Mouse (Mus musculus): ENCODE results near the gene Cd44. TPM values are rescaled to one million over a fixed set of nuclear protein-coding genes. Genes with fewer than 3 reads are reported as not detected.

Gene Cd44
- polyA plus RNA-seq, 1 experiment from 2014 or later: 1.9 TPM

DNA sequence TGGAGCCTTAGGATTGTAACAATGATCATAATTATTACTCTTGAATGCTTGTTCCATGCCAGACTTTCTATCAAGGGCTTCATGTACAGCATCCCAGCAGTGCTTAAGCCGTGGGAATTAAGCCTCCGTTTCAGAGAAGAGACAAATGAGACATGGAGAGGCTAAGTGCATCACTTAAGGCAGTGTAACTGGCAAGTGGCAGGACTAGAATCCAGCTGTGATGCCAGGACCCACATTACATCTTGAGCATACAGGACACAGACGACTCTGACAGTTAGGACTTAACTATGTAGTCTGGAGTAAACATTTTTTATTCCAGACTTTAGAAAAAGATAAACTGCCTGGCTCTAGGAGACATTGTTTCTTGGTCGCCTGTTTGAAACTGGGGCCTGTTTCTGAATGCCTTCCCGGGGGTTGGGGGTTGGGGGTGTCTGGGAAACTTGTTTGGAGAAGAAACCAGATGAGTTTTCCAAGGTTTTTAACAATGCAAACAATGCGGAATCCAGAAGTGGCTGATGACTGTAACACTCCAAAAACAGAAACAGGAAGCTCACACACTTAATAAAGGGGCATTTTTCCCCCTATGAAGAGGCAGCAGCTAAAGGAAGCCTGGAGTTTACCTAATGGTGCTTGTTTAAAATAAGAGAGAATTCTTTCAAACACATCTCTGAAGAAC, 18.7 kb downstream of the Cd44 start:
- Histone ChIP-seq H3K9ac (replicated peaks) (no peak overlapping the region), H3K4me1 (no peaks in the 10 kb centered on the region), H3K36me3 (no peaks in the 10 kb centered on the region), H3K4me2 (replicated peaks) (no peak overlapping the region), H3K4me3 (no peak overlapping the region), H3K9me3 (no peaks in the 10 kb centered on the region), H3K27ac (replicated peaks) (no peak overlapping the region), H3K27me3 (no peaks in the 10 kb centered on the region)
- 43% methylated on average over 6 of the region's 6 CpGs for WGBS
- ATAC-seq (replicated peaks): peak; percentile 35; the same call in 1 of the 2 replicates

DNA sequence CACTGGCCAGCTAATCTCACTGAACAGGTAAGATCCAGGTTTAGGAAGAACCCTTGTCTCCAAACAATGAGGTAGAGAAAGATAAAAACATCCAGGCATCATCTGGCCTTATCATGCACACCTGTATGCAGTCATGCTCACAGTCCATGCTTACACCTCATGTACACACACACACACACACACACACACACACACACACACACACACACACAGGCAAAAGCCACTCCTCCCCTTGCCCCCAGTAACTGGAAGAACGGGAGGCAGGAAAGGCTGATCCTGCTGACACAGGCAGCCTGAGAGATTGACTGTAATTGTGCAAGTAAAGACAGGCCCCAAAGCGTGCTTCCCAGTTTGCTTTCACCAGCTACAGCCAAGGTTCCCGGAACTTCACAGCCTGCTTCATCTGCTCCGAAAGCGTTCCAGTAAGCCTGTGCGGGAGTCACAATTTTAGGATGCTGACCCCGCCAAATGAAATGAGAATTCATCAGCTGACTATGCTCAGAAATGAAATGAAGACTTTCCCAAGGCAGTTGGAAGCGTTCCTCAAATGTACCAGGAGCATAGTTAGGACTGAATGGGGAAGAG, 19.4 kb downstream of the Cd44 start:
- Histone ChIP-seq H3K4me3 (no peak overlapping the region), H3K9ac (replicated peaks) (no peak overlapping the region), H3K27me3 (no peaks in the 10 kb centered on the region), H3K36me3 (no peaks in the 10 kb centered on the region), H3K4me2 (replicated peaks) (no peak overlapping the region), H3K27ac (replicated peaks) (no peak overlapping the region), H3K4me1 (no peaks in the 10 kb centered on the region), H3K9me3 (no peaks in the 10 kb centered on the region)
- 59% methylated on average over 8 of the region's 8 CpGs for WGBS
- ATAC-seq (replicated peaks): no peak

DNA sequence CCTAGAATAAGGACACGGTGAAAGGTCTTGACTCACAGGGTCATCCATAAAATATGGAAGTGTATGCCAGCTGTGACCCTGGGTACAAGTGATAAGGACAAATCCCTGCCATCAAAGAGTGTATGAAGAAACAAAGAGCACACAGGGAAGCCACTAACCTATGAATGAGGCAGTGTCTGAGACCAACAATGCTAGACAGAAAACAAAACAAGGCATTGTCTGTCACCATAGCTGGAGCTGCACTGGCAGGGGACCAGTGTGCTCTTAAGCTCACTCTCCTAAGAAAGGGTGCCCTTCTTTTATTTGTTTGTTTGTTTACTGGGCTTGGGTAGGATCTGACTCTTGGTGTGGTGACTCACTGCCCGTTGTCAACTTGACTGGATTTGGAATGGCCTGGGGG, 23.0 kb downstream of the Cd44 start:
- Histone ChIP-seq H3K4me1 (0 out of 2 replicates have a peak, but pooled peaks cover 4% of the 10 kb centered on the region), H3K27ac (replicated peaks) (no peak overlapping the region), H3K9ac (replicated peaks) (no peak overlapping the region), H3K9me3 (no peaks in the 10 kb centered on the region), H3K4me2 (replicated peaks) (no peak overlapping the region), H3K27me3 (no peaks in the 10 kb centered on the region), H3K36me3 (no peaks in the 10 kb centered on the region), H3K4me3 (no peak overlapping the region)
- WGBS: 50% methylated on average over 2 of the region's 2 CpGs
- ATAC-seq (replicated peaks): no peak

DNA sequence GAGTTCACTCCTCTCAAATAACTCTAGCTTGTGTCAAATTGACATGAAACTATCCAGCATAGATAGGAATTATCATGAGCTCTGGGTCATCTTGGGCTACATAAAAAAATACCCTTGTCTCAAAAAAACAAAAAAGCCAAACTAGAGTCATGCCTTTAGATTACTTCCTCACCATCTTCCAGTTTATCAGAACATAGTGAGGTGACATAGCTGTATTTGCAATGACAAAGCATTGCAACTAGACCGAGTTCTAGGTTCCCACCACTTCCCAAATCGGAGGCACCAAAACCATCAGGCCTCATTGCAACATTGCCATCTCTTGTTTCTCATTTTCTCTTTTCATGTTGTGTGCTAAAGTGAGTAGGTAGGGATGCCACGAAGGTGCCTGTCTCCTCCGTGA, 24.0 kb downstream of the Cd44 start:
- H3K9me3 ChIP-seq: no peaks in the 10 kb centered on the region
- H3K4me1 ChIP-seq: 0 out of 2 replicates have a peak, but pooled peaks cover 8% of the 10 kb centered on the region
- no peaks in the 10 kb centered on the region for H3K27me3 ChIP-seq
- H3K27ac ChIP-seq (replicated peaks): no peak overlapping the region
- 93% methylated on average over 4 of the region's 4 CpGs for WGBS
- ATAC-seq (replicated peaks): no peak
- no peak overlapping the region for H3K4me2 ChIP-seq (replicated peaks)
- H3K4me3 ChIP-seq: no peak overlapping the region
- H3K9ac ChIP-seq (replicated peaks): no peak overlapping the region
- no peaks in the 10 kb centered on the region for H3K36me3 ChIP-seq

DNA sequence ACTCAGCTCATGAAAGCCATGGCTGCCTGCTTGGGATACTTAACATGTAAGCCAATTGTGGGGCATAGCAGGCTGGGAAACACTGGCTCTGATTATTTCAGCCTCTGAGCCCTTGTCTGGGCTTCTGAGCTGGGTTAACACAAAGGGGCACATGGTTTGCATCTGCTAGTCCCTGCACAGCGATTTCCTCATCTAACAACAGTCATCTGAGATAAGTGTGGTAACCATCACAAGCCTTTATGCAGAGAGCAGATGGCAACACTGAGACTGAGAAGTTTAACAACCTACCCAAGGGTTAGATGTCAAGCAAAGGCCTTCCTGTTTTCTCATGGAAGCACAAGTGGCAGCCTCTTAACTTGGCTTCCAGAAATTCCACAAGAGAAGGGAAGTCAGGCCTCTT, 25.3 kb downstream of the Cd44 start:
- no peak overlapping the region for H3K4me2 ChIP-seq (replicated peaks)
- no peaks in the 10 kb centered on the region for H3K27me3 ChIP-seq
- H3K36me3 ChIP-seq: no peaks in the 10 kb centered on the region
- H3K9me3 ChIP-seq: no peaks in the 10 kb centered on the region
- H3K27ac ChIP-seq (replicated peaks): no peak overlapping the region
- WGBS: 50% methylated on average over 1 of the region's 1 CpGs
- H3K9ac ChIP-seq (replicated peaks): no peak overlapping the region
- ATAC-seq (replicated peaks): no peak
- no peak overlapping the region for H3K4me3 ChIP-seq
- 0 out of 2 replicates have a peak, but pooled peaks cover 8% of the 10 kb centered on the region for H3K4me1 ChIP-seq

DNA sequence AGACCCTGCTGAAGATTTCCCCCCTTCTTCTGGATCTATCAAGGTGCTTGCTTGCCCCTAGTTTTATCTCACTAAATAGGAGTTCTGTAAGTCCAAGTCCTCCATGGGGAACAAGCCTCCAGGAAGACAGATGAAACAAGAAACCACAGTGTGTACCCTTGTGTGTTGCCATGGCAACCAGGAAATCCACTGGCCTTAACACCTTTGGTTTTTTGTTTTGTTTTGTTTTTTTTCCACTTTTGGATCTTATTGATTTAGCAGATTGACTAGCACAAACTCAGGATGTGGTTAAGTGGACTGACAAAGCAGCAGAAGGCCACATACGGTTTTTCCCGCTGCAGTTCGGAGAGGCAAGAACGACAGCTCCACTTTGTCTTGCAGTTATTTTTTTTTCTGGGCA, 27.6 kb downstream of the Cd44 start:
- no peak overlapping the region for H3K4me3 ChIP-seq
- 19% methylated on average over 4 of the region's 4 CpGs for WGBS
- ATAC-seq (replicated peaks): no peak
- no peak overlapping the region for H3K9ac ChIP-seq (replicated peaks)
- H3K4me1 ChIP-seq: 0 out of 2 replicates have a peak, but pooled peaks cover 8% of the 10 kb centered on the region
- H3K27me3 ChIP-seq: no peaks in the 10 kb centered on the region
- H3K9me3 ChIP-seq: no peaks in the 10 kb centered on the region
- no peaks in the 10 kb centered on the region for H3K36me3 ChIP-seq
- no peak overlapping the region for H3K27ac ChIP-seq (replicated peaks)
- H3K4me2 ChIP-seq (replicated peaks): no peak overlapping the region

DNA sequence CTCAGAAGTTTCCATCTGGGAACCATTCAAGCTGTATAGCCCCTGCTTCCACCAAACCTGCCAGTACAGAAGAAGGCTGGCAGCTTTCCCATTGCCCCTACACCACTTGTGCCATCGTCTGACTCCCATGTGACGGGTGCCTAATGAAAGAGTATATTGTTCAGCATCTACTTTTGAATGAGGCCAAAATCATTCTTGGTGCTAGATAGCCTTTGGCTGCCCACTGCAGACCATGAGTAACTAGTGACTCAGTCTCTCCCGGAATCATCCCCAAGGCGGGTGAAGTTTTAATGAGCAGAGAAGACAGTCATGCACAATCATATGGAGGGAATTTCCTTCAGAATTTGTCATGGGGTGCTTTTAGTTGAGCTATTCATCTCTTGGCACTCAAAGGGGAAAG, 28.3 kb downstream of the Cd44 start:
- WGBS: 71% methylated on average over 4 of the region's 4 CpGs
- H3K9me3 ChIP-seq: no peaks in the 10 kb centered on the region
- no peak overlapping the region for H3K4me3 ChIP-seq
- H3K4me2 ChIP-seq (replicated peaks): no peak overlapping the region
- 0 out of 2 replicates have a peak, but pooled peaks cover 8% of the 10 kb centered on the region for H3K4me1 ChIP-seq
- H3K27ac ChIP-seq (replicated peaks): no peak overlapping the region
- no peaks in the 10 kb centered on the region for H3K36me3 ChIP-seq
- no peak overlapping the region for H3K9ac ChIP-seq (replicated peaks)
- H3K27me3 ChIP-seq: no peaks in the 10 kb centered on the region
- ATAC-seq (replicated peaks): no peak

GRCm38 (mm10) chr2:102872436-102872835, 29.0 kb downstream of the Cd44 start:
- no peaks in the 10 kb centered on the region for H3K36me3 ChIP-seq
- no peaks in the 10 kb centered on the region for H3K27me3 ChIP-seq
- H3K9ac ChIP-seq (replicated peaks): no peak overlapping the region
- H3K9me3 ChIP-seq: no peaks in the 10 kb centered on the region
- H3K4me1 ChIP-seq: 0 out of 2 replicates have a peak, but pooled peaks cover 8% of the 10 kb centered on the region
- ATAC-seq (replicated peaks): no peak
- H3K4me2 ChIP-seq (replicated peaks): no peak overlapping the region
- H3K4me3 ChIP-seq: no peak overlapping the region
- 90% methylated on average over 2 of the region's 2 CpGs for whole genome bisulfite sequencing
- H3K27ac ChIP-seq (replicated peaks): no peak overlapping the region

DNA sequence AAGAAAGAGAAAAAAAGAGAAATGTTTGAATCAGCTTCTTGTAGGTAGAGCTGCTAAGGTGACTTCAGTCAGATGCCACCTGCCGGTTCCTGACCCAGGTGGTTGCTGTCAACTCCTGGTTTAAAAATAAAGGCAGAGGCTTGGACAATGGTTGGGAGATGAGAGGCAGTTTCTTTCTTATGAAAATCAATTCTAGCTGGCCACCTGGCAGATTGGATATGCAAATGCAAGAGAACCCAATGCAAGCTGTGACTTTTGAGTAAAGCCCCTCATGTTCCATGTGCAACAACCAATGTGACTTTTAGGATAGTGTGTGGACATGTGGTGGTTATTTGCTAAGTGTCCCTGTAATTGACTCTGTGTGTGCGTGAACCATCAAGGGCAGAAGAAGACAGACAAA, 33.0 kb downstream of the Cd44 start:
- Histone ChIP-seq H3K36me3 (no peaks in the 10 kb centered on the region), H3K9me3 (no peaks in the 10 kb centered on the region), H3K4me1 (0 out of 2 replicates have a peak, but pooled peaks cover 6% of the 10 kb centered on the region), H3K4me3 (no peak overlapping the region), H3K9ac (replicated peaks) (no peak overlapping the region), H3K27ac (replicated peaks) (no peak overlapping the region), H3K27me3 (no peaks in the 10 kb centered on the region), H3K4me2 (replicated peaks) (no peak overlapping the region)
- 66% methylated on average over 2 of the region's 2 CpGs for WGBS
- no peak for ATAC-seq (replicated peaks)

DNA sequence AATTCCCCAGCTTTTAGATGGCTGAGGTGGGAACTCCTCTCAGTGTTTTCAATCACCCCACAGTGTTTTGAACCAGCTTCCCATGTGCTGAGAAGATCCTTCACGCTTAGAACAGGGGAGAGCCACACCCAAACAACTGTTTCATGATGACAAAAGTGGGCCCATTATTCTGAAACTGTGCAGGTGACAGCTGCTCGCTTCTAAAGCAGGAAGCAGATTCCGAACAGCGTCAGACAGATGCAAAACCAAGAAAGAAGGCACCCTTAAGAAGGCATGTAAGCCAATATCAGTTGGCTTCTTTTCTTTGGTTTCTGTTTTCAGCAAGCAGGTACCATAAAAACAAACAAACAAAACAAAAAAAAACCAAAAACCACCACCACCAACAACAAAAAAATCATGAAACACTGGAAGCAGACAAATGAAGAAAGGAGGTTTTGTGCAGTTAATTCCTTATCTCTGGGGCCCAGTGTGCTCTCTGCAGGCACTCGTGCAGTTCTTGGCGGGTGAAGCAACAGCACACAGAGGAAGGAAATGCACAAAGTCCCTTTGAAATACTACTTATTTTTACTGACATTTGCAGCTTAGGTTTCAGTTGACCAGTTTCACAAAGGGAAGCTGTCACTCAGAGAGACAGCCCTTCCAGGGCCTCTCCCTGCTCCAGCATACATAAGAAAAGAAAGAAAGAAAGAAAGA, 33.9 kb downstream of the Cd44 start:
- Histone ChIP-seq H3K36me3 (no peaks in the 10 kb centered on the region), H3K9ac (replicated peaks) (no peak overlapping the region), H3K27ac (replicated peaks) (no peak overlapping the region), H3K4me2 (replicated peaks) (no peak overlapping the region), H3K4me1 (0 out of 2 replicates have a peak, but pooled peaks cover 2% of the 10 kb centered on the region), H3K9me3 (no peaks in the 10 kb centered on the region), H3K27me3 (no peaks in the 10 kb centered on the region), H3K4me3 (no peak overlapping the region)
- no peak for ATAC-seq (replicated peaks)
- WGBS: 50% methylated on average over 6 of the region's 6 CpGs

DNA sequence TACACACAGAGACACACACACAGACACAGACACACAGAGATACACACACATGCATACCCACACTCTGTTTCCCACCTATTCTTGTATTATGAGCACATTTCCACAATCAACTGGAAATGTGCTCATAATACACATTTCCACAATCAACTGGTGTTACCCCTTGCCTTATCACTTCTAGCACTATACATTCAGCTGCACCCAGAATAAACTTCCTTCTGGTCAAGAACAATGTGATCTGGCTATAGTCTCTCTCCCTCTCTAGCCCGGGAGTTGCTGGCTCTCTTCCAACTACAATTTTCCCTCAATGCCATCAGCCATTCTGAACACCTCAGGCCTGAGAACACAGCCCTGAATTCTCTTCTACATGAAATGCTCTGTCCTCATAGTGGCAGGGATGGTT, 34.9 kb downstream of the Cd44 start:
- 0 out of 2 replicates have a peak, but pooled peaks cover 2% of the 10 kb centered on the region for H3K4me1 ChIP-seq
- 0% methylated on average over 1 of the region's 1 CpGs for WGBS
- H3K4me2 ChIP-seq (replicated peaks): no peak overlapping the region
- H3K36me3 ChIP-seq: no peaks in the 10 kb centered on the region
- ATAC-seq (replicated peaks): no peak
- H3K27ac ChIP-seq (replicated peaks): no peak overlapping the region
- H3K27me3 ChIP-seq: no peaks in the 10 kb centered on the region
- no peak overlapping the region for H3K9ac ChIP-seq (replicated peaks)
- no peak overlapping the region for H3K4me3 ChIP-seq
- no peaks in the 10 kb centered on the region for H3K9me3 ChIP-seq

GRCm38 (mm10) chr2:102865354-102865752, 36.1 kb downstream of the Cd44 start:
- Histone ChIP-seq H3K27ac (replicated peaks) (no peak overlapping the region), H3K36me3 (no peaks in the 10 kb centered on the region), H3K4me2 (replicated peaks) (no peak overlapping the region), H3K9ac (replicated peaks) (no peak overlapping the region), H3K27me3 (no peaks in the 10 kb centered on the region), H3K9me3 (no peaks in the 10 kb centered on the region), H3K4me1 (0 out of 2 replicates have a peak, but pooled peaks cover 2% of the 10 kb centered on the region), H3K4me3 (no peak overlapping the region)
- WGBS: 94% methylated on average over 8 of the region's 8 CpGs
- ATAC-seq (replicated peaks): no peak
